Mouse (Mus musculus): ENCODE measurements at regions not wholly inside any gene's neighbourhood (a gene's known extent, or its start where the extent isn't known, plus 50 kb on each side); places are given as distances from the start of the nearest gene placed in this dataset.

DNA sequence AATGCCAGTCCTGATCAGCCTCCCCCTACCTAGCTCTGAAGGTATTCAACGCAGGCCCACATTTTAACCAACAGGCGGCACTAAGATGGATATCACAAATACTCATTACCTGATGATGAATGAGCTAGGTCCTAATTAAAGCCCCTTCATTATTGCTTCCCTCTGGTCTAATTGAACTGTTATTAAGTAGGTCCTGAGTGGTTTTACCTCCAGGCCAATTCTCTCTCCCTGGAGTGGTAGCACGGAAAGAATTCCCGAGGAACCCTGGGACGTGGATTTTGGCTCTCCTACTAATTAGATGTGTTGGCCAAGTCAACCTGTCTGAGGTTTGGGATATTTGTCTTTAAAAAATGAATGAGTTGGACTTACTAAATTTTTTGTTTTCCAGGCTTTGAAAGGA lies 60.0 kb upstream of the Rbpj start:
- TF ChIP-seq CTCF (IDR thresholded peaks at IDR 0.05; ENCODE audit: low read depth, low read length) (no peak), POLR2A (IDR thresholded peaks at IDR 0.05; ENCODE audit: borderline replicate concordance, low read depth, low read length) (no peak)
